Mouse (Mus musculus): ENCODE results near the gene Atp5mpl. TPM values are rescaled to one million over a fixed set of nuclear protein-coding genes. Genes with fewer than 3 reads are reported as not detected.

Gene Atp5mpl
- 100 to 1,000 TPM; 202 to 279 TPM for polyA plus RNA-seq (2017; shearing (Covaris generic))

DNA sequence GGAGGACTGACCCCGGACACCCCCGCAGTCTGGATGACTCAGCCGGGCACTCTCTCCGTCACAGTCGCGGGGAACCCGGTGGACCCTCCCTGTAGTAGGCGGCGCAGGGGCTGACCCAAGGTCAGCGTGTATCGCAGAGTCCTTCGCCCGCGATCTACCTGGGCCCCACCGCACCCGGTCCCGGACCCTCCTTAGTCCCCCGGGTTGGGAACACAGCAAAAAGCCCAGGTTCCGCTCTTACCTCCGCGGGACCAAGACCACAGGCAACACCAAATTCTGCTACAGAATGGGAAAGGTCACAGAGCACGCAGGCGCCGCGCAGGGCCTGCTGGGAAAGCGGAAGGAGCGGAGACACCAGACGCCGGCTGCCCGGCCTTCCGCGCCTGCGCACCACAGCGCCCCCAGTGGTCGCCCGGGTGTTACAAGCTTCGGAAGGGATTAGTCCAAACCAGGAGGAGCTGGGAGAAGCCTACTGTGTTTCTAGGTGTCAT lies at the start of gene Atp5mpl:
Atp5mpl (minus strand) TSS at position 295 of the 491 bp plus-strand sequence.
- peak; percentile 97 for ATAC-seq

DNA sequence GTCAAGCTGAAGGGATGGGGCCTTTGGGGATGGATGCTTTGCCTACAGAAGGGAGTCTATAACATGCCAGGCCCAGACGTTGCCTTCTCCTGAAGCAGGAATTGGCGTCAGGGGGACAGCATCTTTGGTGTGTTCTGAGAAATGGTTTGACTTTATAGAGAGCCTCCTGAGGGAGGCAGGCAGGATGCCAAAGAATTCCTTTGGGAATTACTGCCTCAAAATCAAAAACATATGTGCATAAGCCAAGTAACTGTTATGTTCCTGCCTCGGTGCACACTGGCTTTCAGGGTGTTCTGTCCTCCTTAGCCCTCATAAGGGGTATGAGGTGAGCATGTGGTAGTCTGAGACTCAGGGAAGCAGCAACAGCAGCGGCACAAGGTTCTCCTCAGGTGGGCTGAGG lies 49.6 kb upstream of the Atp5mpl start:
- no peak for ATAC-seq

DNA sequence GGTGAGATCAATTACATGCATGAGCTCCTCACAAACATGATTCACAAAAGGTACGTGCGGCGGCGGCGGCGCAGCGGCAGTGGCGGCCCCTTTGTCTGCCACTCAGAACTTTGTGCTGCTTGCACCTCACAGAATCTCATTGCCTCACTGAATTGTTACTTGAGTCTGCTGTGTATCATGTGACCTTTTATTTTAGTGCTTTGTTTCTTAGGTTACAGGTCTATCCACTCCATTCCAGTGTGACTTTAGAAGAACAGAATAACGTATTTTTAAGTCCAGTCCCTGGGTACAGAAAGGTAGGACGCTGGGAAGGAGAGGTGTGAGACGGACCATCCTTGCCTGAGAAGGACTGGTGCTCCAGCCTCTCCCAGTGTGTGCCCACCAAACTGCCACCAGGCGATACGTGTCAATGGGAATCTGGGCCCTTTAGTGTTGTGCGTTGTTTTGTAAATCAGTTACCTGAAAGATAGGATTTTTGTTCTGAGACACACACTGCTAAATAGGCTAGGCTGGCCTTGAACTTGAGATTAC lies 46.6 kb upstream of the Atp5mpl start:
- no peak for ATAC-seq

DNA sequence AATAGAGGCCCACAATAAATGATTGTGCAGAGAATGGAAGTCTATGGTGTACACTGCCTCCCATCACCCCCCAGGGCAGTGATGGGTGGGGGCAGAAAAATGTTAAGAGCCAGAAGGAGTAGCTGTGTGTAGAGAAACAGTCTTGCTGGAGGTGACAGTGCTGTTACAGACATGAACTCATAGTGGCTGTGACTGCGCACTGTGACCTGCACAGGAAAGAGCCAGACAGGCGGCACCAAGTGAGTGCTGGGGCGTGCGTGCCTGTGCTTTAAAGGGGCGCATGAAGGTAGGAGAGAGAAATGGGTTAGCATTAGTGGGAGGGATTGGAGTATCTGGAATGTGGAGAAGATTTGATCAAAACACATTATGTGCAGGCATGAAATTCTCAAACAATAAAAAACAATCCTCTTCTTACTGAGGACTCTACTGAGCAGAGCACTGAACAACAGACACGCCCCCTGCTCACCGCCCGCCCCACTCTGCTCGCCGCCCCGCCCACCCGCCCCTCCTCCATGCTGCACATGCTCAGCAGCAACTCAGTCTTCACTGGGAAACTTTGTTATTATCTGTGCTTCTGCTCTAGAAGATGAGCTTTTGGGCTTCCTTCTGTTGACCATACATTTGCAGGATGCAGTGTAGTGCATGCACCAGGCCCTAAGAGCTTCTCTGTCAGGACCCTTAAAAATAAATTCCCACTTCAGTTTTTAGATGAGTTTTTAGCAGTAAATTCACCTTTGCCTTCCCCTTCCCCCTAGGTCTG lies 45.9 kb upstream of the Atp5mpl start:
- ATAC-seq, result no peak

DNA sequence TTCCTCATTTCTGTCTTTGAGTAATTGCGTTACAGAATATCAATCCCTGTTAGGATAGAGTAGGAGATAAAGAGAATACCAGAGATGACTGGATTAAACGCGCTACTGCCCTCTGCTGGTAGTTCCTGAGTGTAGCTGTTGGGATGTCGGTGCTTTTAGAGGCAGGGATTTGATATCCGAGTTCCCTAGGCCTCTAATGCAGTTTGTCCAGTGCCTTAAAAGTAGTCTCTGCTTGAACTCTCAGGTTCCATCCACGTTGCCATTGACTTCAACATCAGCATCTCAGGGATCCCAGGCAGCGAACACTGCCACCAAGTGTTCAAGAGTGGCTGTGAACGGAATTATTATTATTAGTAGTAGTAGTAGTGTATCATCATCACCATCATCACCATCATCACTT lies 34.4 kb upstream of the Atp5mpl start:
- no peak for ATAC-seq

DNA sequence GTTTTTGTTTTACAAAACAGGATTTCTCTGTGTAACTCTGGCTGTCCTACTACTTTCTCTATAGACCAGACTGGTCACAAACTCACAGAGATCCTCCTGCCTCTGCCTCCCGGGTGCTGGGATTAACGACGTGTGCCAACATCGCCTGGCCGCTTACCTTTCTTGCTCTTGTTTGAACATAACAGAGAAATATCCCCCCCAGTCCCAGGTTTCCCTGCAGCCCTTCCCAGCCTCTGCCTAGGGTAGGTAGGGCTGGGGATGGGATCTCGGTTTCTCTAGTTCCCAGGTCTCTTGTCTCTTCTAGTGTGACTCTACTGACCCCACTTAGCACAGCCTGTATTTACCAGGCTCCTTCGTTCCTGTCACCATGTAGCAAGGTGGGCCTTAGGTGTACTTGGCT lies 33.0 kb upstream of the Atp5mpl start:
- ATAC-seq, result no peak

DNA sequence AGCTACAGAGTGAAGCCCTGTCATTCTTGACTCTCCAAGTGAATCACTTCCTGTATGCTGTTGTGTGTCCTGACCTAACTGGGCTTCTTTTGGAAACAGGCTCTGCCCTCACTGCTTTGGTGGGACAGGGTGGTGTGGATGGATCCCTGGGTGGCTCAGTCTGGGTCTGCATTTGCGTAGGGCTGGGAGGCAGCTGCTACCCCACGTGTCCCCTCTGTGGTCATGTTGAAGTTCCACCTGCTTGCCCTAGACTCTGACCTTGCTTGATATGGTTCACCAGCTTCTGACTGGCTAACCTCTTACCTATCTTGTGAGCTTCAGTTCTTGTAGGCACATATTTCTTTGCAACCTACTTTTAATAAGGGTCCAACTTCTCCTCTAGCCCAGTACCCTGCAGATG lies 28.4 kb upstream of the Atp5mpl start:
- no peak for ATAC-seq

DNA sequence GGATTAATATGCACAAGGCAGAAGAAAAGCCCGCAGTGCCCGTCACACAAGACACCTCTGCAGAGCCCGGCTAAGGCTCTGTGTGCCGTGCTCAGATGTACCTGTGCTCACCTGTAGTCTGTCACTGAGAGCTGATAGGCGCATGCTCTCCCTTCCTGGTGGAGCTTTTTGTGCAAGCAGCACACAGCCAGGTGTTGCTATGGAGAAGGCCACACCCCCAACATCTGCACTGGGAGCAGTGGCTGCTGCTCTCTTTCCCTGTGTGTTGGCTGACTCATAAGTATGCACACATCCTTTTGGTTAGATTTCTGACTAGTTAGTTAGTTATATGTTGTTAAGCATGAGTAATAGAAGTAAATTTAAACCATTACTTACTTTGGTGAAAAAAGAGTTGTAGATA lies 25.8 kb upstream of the Atp5mpl start:
- no peak for ATAC-seq

DNA sequence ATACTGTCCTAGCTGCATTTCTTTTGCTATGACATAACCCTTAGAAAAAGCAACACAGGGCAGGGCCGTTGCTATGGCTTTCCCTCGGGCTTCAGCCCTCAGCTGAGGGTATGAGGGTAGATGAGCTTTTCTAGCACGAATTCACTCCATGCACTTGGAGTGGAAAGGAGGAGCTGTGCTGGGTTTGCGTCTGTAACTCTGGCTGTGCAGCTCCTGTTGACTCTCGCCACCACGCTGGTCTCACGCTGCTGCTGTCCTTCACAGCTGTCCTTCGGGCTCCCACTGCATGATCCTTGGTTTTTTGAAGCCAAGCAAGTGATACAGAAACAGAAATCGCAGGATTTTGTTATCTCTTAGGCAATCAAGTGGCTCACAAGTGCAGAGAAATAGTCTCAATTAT lies 20.0 kb upstream of the Atp5mpl start:
- no peak for ATAC-seq

DNA sequence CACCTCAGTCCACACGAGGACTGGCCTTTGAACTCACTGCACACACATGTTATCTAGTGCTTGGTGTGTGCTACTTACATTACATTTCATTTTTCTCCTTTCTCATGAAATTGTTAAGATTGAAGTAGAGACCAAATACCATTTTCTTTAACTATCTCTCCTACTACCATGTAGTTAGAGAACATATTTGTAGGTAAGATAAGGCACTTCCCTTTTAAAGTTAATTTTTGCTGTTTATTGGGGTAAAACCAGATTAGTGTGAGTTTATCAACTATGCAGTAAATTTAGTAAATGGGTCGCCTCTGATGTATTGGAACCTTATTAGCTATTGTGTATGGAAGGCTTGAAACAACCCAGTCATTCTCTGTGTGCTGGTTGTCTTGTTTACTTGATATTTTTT lies 16.4 kb upstream of the Atp5mpl start:
- ATAC-seq, result no peak

DNA sequence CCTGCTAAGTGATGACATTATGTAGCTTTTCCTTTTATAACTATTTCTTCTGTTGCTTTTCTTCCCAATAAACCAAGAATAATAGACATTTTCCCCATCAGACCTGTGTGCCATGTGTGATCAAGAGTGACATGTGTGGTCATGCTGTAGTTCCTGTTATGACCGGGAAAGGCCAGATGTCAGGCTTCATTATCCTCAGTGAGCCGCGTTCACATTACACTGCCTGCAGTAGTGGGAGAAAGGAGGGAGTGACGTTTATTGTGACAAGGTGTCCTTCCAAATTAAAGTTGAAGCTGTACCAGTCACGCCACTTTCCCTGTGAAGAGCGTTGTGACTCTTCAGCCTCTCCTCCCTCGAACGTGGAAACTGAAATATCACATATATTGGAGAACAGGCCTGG lies 15.1 kb upstream of the Atp5mpl start:
- no peak for ATAC-seq

DNA sequence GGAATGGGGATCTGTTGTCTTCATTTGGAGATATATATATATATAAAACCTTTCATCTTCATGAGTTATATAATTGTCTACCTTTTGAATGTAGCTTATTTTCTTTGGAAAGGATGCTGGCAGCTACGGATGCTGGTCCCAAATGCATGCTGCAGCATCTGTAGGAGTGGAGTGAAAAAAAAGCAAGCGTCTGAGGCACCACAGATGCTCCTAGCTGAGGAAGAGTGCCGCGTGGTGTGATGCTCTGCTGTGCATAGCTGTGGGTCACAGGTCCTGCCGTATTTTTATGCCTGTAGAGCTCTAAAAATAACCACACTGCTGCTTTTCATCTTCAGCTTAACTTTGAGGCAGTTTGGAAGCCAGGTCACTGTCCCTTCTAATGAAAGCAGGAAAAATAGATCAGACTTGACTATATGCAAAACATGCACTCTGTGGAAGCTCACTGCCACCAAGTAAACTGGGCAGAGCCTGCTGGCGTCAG lies 14.2 kb upstream of the Atp5mpl start, which contains the start of gene Rd3l:
Rd3l (minus strand) TSS at position 431 of the 481 bp plus-strand sequence.
- ATAC-seq, result no peak

DNA sequence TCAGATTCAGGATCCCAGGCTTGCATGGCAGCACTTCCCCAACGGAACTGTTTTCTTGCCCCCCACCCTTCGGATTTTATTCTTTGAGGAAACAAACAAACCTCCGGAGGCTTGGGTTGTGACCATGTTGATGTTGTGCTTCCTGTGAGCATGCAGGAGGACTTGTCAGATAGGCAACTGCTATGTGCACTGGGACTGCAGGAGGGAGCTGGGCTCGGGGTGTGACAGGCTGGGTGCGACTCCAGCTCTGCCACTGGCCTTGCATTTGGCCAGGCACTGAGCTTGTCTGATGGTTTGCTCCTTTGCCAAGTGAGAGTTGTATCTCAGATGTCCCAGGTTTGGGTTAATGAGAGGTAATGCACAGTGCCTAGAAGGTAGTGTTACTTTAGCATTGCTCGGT lies 11.5 kb upstream of the Atp5mpl start:
- ATAC-seq, result no peak

DNA sequence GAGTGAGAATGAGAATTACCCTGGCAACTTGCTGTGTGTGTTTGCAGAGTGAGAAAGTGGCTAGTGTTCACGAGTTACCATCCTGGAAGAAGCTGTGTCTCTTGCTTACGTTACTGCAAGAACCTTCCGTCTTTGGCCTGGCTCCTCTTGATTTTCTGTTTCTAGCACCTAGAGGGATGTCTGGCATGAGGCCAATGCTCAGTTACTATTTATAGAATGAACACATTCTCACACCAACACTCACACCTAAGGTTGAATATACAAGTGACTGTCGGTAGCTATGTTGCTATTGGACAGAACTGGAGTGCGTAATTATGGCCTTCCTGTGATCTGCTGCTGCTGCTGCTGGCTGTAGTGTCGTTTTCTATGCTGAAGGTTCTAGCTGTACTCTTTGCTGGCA lies 10.4 kb upstream of the Atp5mpl start:
- ATAC-seq, result no peak

DNA sequence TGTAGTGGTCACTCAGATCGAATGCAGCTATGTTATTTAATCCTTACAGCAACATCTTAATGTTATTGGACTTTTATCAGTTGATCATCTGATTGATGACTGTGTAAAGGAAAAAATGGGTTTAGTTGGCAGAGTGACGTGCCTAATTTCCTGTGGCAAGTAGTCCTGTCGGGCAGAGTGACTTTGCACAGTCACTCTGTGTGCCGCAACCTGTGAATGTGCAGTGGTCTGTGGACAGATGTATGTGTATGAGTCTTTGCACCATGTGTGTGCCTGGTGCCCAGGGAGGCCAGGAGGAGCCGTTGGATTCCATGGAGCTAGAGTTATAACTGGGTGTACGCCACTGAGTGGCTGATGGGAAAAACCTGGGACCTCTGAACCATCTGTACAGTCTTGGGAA lies 7.8 kb upstream of the Atp5mpl start:
- no peak for ATAC-seq

DNA sequence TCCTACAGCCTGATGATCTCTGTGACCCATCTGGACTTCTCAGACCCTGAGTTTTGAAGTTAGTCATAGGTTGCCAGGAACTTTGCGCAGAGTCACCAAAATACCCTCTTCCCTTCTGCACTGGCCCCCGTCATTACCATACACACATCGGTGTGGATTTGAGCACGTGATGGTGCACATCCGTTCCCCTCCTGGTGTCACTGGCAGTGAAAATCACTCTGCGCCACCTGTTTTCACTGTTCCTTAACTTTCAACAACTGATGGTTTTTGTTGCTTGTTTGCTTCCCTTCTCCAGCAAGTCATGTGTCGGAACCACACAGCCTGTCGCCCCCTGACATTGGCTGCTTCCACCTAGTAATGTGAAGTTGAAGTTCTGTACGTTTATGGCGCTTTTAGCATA lies 5.7 kb upstream of the Atp5mpl start:
- no peak for ATAC-seq

DNA sequence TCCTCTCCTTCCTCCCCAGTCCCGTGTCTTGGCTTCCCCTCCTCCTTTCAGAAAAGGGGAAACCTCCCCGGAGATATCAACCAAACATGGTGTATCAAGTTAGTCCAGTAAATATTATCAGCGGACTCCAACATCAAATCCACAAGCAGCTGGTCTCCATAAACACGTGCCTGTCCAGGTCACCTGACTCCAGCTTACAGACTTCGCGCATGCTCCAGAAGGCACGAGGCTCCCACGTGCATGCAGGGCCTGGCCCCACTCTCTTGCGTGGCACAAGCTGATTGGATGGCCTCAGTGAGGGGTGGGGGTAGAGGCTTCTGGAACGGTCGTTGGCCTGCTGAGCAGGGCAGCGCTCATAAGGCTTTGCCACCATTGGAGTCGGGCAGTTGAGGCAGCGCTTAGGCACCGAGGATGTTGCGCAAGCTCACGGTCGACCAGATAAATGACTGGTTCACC lies 4.5 kb upstream of the Atp5mpl start, which contains the start of gene Tdrd9:
Tdrd9 (plus strand) TSS at position 329 of the 456 bp plus-strand sequence.
- no peak for ATAC-seq

DNA sequence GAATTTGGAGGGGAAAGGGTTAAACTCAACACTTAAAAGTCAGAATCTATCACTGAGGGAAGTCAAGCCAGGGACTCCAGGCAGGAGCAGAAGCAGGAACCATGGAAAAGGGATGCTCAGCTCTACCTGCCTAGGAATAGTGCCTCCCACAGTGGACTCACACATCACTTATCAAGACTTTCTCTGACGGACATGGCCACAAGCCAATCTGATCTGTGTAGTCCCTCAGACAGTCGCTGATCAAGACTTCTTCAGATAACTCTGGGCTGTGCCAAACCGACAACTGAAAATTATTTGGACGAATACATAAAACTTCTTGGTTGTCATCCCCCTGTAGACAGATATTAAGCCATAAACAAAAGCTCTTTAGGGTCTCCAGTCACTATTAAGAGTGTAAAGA lies 3.3 kb upstream of the Atp5mpl start:
- ATAC-seq, result no peak

DNA sequence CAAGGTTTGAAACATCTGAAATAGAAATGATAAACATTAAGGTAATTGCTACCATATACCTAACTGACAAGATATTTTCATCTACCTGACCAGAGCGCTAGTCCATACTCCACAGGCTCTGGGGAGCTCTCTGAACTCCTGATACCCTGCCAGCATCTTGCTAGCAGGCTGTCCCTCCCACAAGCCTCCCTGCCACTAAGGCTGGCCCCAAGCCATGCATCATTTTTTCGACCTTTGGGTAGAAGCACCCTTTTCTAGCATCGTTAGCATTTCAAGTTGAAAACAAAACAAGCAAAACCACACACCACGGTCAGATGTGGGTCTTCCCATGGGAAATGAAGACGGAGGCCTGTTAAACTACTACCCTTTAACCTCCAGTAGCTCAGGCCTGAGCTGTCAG lies 3.4 kb downstream of the Atp5mpl start:
- ATAC-seq, result no peak

DNA sequence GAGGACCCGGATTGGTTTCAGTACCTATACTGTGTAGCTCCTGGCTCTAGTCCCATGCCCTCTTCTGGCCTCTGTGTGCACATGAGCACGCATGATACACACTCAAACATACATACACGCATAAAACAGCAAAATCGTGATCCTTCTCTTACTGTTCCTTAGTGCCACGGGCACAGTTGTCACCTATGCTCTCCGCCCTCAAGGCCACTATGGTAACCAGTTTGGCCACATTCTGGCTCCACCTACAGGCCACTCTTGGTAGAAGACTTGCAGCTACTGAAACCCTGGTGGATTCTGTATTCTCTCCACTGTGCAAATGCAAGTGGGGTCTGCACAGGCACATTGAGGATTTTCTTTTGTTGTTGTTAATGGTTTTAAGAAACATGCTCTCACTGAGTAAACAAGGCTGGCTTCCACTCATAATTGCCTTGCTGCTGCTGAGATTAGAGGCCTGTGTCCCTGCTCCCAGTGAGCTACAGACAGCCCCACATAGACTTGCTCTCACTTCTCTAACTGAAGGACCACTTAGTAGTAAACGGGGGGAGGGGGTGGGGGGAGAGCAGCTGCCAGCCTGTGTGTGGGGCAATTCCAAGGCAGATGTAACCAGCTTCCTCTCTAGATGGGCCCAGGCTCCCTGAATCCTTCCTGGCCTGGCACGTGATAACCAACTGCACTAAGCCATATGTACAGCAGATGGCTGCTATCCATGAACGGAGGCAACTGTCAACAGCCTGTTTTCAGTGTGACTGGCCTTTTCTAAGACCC lies 8.5 kb downstream of the Atp5mpl start:
- peak; percentile 84 for ATAC-seq

DNA sequence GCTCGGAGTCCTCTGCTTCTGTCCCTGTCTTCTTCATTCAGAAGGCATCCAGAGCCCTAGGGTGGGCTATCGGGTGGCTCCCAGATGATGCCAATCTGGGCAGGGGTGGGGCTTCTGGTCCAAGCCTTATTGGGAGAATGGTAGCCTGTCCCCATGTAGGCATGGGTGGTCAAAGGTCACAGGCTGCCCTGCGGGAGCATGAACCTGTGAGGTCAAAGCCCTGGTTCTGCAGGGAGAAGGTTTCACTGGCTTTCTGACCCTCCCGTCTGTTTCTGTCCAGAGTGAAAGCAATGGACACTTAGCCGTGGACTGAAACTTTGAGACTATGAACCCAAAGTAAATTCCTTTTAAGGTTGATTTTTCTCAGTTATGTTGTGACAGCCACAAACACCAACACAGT lies 10.6 kb downstream of the Atp5mpl start:
- ATAC-seq, result no peak

DNA sequence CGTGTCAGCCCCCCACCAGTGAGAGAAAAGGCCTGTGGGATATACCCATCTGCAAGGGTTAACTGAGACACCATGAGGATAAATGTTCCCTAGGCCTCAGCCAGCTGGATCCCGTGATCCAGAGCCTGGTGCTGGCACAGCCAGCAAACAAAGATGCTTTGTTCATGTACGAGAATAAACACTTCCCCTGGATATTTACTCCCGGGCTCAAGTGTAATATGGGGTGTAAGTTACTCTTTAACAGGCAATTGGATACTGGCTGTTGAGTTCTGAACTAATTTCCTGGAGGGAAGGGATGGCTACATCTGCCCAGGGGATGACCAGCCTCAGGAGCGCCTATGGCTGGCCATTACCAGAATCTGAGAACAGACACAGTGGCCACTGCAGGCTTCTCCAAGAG lies 15.1 kb downstream of the Atp5mpl start:
- ATAC-seq, result no peak

DNA sequence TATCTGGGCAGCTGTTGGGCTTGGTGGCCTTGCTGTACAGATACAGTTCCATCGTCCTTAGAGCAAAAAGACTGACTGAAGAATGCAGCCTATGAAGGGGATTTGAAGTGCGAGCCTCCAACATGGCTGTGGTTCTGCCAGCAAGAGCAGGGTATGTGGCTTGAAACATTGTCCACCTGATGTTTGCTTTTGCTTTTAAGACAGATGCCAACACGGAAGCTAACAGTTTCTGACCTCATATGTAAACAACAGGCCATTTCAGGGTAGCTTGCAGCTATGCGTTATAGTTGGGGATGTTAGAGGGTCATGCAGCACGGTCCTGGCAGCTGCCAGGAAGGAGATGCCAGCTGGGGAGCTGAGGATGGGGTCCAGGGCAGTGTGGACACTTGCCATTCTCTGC lies 16.3 kb downstream of the Atp5mpl start:
- ATAC-seq, result no peak

Data from CD4-positive, CD25-positive, alpha-beta regulatory T cell, adult 4 months (primary cell).